Mouse (Mus musculus) cerebellum, adult 9-10 months (tissue): ENCODE results near the gene AC124502.3.
A peak's percentile ranks its signal among the peaks of the same experiment; 100 is the strongest.

Experiments used
- DNase-seq: peaks from one replicate; pipeline ENCODE4 v3.0.0; 2022

The AC124502.3 gene

DNA sequence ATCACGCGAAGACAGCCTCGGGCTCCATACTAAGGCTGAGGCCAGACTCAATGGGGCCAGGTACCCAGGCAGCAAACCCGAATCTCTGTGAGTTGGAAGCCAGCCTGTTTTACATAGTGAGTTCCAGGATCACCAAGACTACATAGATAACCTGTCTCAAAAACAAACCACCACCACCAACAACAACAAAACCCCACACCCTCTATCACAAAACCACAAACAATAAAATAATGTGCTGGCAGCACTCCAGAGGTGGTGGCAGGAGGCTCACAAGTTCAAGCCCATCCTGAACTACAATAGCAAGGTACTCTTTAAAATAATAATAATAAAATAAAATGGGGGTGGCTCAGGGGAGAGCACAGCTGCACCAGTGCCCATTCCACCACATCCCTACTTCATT is 2.1 kb upstream of the AC124502.3 start:
- DNase-seq = no peak

DNA sequence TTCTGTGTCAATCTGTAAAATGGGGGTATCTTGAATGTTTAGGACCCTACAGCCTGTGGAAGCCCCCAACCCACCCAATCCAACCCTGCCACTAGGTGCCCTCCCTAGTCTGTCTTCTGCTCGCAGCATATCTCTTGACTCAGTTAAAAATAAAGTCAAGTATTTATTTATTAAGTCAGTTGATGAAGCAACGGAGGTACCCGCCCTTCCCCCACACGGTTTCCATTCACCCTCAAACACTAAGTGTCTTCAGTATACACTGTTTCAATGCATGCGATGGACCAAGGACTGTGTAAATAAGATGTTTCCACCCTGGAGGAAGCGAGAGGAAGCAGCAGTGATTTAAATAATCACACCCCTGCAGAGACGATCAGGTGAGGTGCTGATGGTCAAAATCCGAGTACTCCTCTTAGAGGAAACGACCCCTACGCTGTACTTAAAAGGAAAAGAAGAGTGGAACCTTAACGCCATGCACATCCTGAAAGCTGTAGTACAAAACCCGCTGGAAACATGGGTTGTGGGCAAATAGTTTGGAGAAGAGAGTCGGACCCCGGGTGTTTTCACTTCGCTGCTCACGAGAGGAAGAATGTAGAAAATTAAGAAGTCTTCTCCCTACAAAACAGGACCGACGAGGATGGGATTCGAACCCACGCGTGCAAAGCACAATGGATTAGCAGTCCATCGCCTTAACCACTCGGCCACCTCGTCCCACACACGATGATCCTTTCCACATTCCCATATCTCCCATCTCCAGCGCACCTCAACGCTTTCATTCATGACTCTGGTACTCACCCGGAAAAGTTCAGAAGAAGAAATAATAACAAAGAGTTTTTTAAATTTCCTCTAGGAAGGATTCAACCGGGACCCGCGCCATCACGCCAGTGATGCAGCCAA is 766 bp upstream of the AC124502.3 start:
- DNase-seq = peak; percentile 96

DNA sequence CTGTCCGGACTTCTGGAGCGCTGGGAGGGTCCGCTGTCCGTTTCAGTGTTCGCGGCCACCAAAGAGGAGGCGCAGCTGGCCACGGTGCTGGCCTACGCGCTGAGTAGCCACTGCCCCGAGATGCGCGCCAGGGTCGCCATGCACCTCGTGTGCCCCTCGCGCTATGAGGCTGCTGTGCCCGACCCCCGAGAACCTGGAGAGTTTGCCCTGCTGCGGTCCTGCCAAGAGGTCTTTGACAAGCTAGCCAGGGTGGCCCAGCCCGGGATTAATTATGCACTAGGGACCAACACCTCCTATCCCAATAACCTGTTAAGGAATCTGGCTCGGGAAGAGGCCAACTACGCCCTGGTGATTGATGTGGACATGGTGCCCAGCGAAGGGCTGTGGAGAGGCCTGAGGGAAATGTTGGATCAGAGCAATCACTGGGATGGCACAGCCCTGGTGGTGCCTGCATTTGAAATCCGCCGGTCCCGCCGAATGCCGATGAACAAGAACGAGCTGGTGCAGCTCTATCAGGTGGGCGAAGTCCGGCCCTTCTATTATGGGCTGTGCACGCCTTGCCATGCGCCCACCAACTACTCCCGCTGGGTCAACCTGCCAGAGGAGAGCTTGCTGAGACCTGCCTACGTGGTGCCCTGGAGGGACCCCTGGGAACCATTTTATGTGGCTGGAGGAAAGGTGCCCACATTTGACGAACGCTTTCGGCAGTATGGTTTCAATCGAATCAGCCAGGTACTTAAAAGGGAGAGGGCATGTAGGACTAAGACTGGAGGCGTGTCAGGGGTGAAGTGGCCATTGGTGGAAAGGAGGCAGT is 817 bp downstream of the AC124502.3 start:
- DNase-seq = peak; percentile 68

DNA sequence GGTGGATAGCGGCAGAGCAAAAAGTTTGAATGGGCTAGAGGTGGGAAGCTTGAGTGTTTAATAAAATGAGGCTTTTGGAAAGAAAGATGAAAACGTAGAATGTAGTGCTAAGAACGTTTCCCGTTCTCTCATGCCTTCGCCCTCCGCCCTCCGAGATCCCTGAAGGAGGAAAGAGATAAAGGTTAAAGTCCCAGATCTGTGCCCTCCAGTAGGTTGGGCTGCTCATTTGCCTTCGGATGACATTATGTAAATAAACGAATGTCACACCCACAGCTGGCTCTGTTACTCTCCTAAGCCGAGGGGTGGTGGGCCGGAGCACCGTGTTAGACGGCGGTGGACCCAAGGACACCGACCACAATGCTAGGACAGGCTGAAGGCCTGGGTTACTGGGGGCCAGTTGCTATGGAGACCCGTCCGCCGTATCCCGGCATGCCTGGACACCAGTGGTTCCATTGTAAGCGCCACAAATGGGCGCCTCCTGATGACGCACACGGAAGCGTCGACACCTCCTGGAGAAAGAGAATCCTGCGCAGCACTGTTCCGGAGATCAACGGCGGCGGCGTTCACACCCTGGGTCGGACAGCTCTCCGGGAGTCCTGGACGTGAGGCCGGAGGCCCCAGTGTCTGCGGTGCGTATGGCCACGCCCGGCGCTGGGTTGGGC is 2.3 kb downstream of the AC124502.3 start, which contains the start of gene Brms1:
Gene Brms1, plus strand, starts transcription at position 493 of the 662 bp plus-strand sequence.
- peak; percentile 86 for DNase-seq

DNA sequence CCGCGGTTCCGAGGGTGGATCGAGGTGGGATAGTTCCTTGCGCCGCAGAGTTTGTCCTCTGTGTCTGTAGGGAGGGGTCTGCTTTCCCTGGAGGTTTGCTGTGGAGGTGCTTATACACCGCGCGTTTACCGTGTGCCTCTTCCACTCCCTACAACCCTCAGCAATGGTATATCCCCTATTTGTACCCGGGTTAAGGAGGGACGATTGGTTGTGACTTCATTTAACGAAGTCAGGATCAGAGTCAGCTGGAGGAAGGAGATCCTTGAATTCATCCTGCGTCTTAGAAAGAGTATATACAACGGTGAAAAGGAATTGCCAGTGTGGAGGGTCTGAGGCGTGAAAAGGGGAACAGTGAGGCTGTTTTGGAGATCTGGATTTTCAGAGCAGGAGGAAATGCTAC is 2.9 kb downstream of the AC124502.3 start:
- no peak for DNase-seq

DNA sequence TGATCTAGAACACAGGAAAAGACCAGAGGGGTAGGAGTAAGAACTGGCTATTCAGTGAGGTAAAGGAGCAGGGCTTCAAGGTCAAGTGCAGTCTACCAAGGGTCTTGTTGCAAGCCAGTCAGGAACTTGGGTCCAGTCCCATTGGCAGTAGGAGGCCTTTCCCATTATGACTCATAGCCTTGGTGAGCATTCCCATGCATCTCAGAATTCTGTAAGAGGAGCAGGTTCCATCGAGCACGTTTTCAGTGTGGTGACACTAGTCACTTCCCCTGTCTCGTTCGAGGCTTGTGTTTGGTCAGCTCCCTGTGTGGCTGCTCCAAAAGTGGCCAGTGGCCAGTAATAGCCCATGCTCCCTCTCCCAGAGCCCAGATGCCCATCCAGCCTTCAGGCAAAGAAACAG is 6.8 kb downstream of the AC124502.3 start:
- peak; percentile 44 for DNase-seq

DNA sequence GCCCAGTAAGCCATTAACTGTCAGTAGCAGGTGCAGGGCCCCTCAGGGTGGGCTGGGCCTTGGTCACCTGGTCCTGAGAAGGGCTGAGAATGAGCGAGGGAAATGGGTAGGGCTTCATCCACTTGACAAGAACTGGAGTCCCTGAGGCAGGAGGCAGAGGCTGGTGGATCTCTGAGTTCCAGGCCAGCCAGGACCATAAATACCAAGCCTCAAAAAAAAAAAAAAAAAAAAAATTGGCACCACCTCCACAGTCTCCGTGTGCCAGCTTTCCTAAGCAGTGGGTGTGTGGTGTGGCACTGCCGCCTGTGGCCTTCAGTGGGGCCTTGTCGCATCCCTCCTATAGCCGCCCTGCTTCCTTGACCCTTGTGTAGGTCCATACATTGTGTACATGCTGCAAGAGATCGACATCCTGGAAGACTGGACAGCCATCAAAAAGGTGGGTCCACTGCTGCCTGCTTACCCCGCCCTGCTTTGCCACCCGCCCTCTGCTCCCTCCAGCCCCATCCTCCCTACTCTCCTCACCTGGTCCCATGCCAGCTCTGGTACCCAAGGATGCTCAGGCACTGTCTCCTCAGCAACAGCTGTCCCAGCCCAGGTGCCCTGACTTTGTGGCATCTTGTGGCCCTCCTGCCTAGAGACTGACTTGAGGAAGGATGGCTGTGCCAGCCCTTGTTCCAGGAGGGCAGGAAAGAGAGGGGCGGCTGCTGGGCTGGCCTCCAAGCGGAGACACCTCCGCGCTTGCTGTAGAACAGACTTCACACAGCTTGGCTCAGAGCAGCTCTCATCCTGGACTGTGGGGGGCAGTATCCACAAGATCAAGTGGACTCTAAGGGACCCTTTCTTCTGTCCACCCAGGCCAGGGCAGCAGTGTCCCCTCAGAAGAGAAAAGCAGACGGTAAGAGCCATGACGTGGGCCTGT is 9.7 kb downstream of the AC124502.3 start:
- no peak for DNase-seq

DNA sequence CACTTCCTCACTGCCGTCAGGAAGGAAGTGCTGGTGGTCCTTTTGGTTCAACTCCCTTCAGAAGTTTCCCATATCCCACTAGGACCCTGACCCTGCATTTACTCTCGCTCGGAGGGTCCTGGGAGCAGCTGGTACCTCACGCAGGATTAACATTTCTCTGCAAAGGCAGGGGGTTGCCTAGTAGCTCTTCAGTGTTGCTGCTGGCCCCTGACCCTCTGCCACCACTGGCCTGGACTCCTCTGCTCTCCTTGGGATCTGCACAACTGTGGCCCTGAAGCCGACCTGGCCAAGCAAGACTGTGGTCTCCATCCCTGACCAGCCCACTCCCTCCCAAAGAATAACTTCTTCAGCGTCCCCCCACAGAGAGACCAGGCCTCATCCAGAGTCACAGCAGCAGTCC is 10.6 kb downstream of the AC124502.3 start:
- DNase-seq = peak; percentile 43

DNA sequence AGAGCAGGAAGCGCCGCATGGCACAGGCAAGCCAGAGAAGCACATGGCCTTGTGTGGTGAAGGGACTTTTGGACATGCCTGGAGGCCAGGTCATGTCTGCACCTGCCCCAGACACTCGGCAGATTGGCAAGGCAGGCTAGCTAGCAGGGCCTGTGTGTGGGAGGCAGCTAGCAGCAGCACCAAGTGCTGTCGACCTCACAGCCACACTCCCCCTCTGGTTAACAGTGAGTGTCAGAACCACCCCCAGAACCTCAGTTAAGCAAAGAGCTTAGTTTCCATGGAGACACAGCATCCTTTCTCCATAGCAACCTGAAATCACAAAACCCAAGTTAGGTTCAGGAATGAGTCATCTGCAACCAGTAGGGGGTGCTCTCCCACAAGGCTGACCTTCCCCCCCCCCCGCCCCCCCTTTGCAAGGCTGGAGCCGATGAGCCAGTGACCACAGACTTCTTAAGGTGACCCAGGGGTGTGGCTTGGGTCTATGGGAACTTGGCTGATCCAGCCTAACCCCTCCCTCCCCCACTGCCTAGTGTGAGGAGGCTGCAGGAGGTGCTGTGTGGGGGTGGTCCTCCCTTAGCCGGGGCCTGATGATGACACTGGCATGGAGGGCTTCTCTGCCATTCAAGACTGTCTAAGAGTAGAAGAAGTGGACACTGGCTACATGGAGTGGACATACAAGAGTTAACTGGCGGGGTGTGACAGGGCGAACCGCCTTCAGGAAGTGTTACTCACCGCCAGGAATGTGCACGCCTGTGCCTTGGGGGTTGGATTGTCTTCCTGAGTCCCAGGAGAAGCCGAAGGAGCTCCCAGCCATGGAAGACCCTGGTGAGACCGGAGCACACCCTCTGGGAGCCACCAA is 11.6 kb downstream of the AC124502.3 start, which contains the start of gene Rin1:
Gene Rin1, plus strand, starts transcription at position 435 of the 859 bp plus-strand sequence.
- no peak for DNase-seq

DNA sequence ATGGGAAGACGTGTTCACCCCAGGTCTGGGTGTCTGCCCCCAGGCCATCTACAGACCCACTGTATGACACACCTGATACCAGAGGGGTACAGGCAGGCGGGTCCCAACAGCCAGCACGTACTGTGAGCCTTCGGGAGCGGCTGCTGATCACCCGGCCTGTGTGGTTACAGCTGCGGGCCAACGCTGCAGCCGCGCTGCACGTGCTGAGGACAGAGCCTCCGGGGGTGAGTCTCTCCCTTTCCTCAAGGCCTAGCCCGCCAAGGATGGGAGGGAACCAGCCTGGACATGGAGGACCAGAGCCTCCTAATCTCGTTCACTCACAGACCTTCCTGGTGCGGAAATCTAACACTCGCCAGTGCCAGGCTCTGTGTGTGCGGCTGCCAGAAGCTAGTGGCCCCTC is 12.3 kb downstream of the AC124502.3 start:
- peak; percentile 51 for DNase-seq

DNA sequence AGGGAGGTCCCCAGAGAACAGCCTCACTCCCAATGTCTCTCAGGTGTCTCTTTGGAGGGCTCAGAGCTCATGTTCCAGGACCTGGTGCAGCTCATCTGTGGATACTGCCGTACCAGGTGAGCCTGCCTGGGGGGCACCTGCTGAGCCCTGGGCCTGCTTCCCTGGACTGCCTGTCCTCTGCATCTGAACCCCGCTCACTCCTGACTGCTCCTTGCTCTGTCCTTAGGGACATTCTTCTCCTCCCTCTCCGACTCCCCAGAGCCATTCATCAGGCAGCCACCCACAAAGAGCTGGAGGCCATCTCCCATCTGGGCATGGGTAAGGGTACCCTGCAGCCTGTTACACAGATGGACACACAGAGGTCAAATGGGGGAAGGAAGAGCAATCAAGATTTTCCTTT is 12.8 kb downstream of the AC124502.3 start:
- DNase-seq = peak; percentile 59

DNA sequence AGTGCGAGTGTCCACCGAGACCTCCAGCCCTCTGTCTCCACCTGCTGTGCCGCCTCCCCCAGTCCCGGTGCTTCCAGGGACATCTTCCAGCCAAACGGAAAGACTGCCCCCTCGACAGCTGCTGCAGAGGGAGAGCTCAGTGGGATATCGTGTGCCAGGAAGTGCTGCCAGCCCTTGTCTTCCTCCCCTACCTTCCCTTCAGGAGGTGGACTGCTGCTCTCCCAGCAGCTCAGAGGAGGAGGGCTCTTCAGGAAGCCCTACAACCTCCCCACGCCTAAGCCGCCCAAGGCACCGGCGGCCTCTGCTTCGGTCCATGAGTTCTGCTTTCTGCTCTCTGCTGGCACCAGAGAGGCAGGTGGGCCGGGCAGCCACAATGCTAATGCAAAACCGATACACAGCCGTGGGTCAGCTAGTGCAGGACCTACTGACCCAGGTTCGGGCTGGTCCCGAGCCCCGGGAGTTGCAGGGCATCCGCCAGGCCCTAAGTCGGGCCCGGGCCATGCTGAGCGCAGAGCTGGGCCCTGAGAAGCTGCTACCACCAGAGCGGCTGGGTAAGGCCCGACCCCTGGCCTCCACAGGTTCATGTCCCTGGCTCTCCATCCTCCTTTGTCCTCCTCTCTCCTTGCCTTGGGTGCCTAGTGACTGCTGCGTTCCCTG is 13.6 kb downstream of the AC124502.3 start:
- no peak for DNase-seq

DNA sequence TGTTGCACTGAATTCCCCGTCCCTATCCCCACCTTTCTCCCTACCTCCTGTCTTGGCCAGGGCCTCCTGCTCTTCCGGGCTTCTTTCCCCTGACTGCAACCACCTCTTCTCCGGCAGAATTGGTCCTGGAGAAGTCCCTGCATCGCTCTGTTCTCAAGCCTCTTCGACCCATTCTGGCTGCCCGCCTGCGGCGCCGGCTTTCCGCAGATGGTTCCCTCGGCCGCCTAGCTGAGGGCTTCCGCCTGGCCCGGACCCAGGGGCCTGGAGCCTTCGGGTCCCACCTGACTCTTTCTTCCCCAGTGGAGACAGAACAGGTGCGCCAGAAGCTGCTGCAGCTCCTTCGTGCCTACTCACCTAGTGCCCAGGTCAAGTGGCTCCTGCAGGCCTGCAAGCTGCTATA is 14.2 kb downstream of the AC124502.3 start:
- DNase-seq = peak; percentile 78

DNA sequence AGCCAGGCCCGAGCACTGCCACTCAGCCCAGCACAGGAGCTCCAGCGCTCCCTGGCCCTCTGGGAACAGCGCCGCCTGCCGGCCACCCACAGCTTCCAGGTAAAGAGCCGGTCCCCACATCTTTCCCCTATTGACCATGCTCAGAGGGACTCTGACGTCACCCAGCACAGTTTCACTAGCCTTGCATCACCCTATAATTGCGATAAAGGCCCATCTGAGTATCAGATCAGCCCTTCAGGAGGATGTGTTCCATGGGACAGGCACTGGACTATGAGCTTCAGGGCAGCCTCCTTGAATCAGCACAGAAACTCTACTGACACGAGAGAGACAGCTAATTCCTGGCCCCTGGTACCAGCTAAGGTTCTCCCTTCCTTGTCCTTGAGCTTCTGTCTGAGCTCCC is 15.2 kb downstream of the AC124502.3 start:
- peak; percentile 79 for DNase-seq

DNA sequence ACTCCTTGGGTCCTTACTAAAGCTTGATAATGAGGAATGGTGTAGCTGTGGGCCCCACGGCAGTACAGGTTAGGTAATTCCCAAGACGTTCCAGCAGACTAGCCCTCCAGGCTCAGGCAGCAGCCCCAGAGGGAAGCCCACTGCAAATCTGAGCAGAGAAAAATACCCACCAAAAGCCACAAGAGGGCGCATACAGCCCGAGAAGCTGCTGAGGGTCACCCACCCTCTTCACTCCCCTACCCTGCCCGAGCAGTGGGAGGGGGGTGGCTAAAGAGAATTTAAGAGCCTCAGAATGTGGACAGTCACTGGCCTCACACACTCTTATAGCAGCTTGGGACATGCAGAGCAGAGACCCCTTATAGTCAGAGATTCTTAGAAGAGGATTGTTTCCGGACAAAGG is 17.6 kb downstream of the AC124502.3 start:
- no peak for DNase-seq

DNA sequence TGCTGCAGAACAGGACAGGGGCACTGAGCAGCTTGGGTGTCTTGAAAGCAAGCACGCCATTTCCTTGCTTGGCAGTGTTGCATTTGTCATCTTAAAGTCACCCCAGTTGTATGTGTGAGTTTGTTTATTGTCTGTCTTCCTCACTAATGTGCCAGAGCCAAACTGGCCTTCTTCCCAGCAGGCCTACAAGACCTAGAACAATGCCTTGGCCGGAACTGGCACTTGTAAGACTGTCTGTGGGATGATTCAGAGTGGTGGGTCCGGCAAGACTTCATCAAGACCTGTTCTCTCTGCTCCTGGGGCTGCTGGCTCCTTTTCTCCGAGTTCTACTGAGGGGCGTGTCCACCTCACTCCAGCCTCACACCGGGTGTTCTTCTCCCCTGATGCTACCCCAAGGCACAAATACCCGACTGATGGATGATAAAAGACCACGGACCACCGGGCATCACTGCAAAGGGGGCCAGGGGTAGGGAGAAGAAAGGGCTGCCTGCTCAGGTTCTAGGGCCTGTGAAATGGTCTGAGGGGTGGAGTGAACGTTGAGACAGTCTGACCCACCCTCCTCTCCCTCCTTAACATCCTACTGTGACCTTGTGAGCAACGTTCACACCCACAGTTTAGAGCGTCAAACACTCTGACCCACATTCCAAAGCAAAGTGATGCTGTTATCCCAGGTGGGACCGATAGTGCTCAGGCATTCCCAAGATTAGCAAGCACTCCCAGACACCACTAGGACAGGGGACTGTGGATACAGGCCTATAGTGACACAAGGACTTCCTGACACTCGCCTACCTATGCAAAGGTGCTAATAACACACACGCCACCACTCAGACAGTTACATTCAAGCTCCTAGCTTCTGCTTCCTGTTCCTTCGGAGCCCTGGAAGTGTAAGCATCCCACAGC is 19.4 kb downstream of the AC124502.3 start:
- no peak for DNase-seq

DNA sequence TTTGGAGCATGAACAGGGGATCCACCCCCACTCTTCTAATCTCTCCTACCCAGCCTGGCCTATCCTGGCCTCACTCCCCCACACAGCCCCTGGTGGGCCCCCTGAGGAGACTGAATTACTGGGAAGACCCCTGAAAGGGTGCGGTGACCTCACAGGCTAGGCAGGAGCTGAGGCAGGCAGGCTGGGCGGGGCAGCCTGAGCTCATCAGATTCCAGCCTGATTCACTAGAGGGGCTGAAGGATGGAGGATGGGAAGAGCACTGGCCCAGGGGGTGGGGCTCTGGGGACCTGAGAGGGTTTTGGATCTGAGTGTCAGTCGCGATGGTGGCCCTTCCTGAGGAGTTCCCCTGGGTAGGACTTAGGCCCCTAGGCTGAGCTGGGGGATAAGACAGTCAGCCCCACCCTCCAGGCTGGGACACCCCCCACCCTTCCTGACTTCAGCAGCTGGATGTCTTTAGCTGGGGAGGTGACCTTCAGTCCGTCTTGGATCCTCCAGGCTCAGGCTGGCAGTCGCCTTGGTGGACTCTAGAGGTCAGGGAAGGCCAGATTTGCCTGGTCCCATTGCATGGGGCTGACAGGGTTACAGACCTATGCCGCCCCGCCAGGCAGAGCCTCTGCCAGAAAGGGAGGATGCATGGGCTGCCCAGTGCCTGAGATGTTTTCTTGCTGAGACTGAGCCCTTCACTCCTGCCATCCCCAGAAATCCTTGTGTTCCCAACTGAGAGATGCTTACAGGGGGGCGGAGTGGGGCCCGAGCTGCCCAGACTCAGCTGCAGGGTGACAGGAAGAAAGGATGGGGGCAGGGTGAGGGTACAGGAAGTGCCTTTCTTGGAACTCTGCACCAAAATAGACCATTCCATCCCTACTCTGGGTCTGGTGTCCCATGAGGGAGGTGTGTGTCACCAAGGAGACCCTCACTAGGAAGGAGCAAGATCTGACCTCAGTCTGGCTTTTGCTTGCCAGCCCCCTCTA is 20.4 kb downstream of the AC124502.3 start:
- no peak for DNase-seq
